Mouse (Mus musculus) cortical plate, adult 2 months (tissue): ENCODE data around the gene Creb3.

ENCODE experiments used
- CTCF ChIP-seq: fragments of 200-500 bp; IDR thresholded peaks from 2 replicates; pipeline ENCODE4 v1.5.1; 2011; ENCODE audit warnings: mild to moderate bottlenecking, control low read depth, low read length; ENCODE audit not compliant: insufficient read depth; ENCODE audit errors: extremely low read depth
- POLR2A ChIP-seq: fragments of 200-500 bp; IDR thresholded peaks from 2 replicates; pipeline ENCODE4 v1.6.1; 2011; ENCODE audit warnings: mild to moderate bottlenecking, low read length, control low read depth; ENCODE audit not compliant: insufficient read depth; ENCODE audit errors: extremely low read depth

DNA sequence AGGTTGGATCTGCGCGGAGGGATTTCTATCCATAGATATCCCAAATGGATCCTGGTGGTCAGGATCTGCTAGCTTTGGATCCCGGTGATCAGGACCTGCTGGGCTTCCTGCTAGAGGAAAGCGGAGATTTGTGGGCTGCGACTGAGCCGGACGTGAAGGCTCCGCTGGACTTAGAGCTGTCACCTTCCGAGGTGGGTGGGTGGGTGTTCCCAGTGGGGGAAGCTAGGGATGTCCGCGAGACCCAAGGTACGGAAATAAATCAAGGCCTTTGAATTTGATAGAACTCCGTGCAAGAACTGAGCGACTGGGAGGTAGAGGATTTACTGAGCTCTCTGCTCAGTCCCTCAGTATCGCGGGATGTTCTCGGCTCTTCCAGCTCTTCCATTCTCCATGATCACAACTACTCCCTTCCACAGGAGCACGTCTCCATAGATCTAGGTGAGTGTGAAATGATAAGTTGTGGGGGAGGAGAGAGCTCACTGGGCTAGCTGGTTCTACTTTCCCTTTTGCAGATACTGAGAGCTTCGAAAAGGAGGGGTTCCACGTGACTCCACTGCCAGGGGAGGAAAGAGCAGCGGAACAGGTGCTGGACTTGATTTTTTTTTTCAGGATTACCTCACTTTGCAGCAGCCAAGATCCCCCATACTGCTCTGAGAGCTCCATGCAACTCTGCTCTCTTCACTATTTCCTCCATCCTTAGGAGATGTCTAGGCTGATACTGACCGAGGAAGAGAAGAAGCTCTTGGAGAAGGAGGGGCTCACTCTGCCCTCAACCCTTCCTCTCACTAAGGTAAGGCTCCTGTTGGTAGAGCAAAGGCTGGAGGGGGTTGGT lies 853 bp downstream of the Creb3 start:
- TF ChIP-seq CTCF = no peak
- no peak for TF ChIP-seq POLR2A
